In the genomic region with DNA sequence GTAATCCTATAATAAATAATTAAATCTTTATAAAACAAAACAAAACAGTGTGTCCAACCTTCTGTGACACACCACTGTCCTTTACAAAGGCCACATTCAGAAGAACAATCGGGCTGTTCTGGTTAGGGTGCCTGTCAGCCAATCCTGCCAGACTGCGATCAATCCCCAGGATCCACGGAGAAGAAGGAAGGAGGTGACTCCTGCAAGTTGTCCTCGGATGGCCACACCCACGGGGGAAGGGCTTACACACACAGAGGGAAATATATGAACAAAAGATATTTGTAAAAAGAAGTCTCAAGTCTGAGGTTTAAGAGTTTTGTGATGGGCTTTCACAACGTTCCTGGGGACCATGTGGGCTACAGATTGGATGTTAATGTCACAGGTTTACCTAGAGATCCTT, we compare ENCODE assay signal across 8 mouse cellular contexts. TPM values are rescaled to one million over a fixed set of nuclear protein-coding genes. Genes with fewer than 3 reads are reported as not detected.
DNase-seq lines count a peak whose midpoint lies in the region; ATAC-seq and TF ChIP-seq lines count a peak whose summit lies in the region.

A gene (plus strand): TSS at position 253 of the 400 bp plus-strand sequence.

- DNase-seq in heart, postnatal 36 days = no peak
- DNase-seq in MN1 (ENCODE audit: low spot score) = peak; percentile 60
- DNase-seq in stomach, postnatal 0 days (ENCODE audit: low spot score) = no peak
- no peak for DNase-seq in frontal cortex, postnatal 36 days (ENCODE audit: low spot score in 2 of 2)
- DNase-seq in cerebellum, adult 11-12 months = no peak

- peak within 1 kb of the TSS; percentile 97 for H3K4me2 ChIP-seq in heart, embryonic 15.5 days
- H3K4me2 ChIP-seq in forebrain, embryonic 16.5 days (ENCODE audit: low read length) = peak within 1 kb of the TSS; percentile 98
- peak within 1 kb of the TSS; percentile 83 for H3K4me2 ChIP-seq in limb, embryonic 13.5 days (replicated peaks)
- peak within 1 kb of the TSS; percentile 95 for H3K4me2 ChIP-seq in stomach, postnatal 0 days (replicated peaks; ENCODE audit: low read depth)

- peak within 1 kb of the TSS; percentile 72 for H3K4me3 ChIP-seq in heart, embryonic 15.5 days
- H3K4me3 ChIP-seq in forebrain, embryonic 16.5 days (replicated peaks; ENCODE audit: low read length) = peak within 1 kb of the TSS; percentile 95
- peak within 1 kb of the TSS; percentile 80 for H3K4me3 ChIP-seq in limb, embryonic 13.5 days
- peak within 1 kb of the TSS; percentile 65 for H3K4me3 ChIP-seq in stomach, postnatal 0 days (ENCODE audit: low read depth, low read length)

- H3K9me3 ChIP-seq in heart, embryonic 15.5 days (replicated peaks) = no peaks in the 10 kb centered on the region
- no peaks in the 10 kb centered on the region for H3K9me3 ChIP-seq in forebrain, embryonic 16.5 days (ENCODE audit: control insufficient read depth, low read length)
- no peaks in the 10 kb centered on the region for H3K9me3 ChIP-seq in limb, embryonic 13.5 days
- no peaks in the 10 kb centered on the region for H3K9me3 ChIP-seq in stomach, postnatal 0 days (ENCODE audit: control insufficient read depth, low read length)

- no peak for TF ChIP-seq CTCF in stomach, postnatal 0 days (IDR thresholded peaks at IDR 0.05; ENCODE audit: low read depth)

- no peaks in the 10 kb centered on the region for H3K36me3 ChIP-seq in heart, embryonic 15.5 days
- H3K36me3 ChIP-seq in forebrain, embryonic 16.5 days (ENCODE audit: control insufficient read depth, insufficient read depth) = no peaks in the 10 kb centered on the region
- H3K36me3 ChIP-seq in limb, embryonic 13.5 days = 0 out of 2 replicates have a peak, but pooled peaks cover under 1% of the 10 kb centered on the region
- H3K36me3 ChIP-seq in stomach, postnatal 0 days (ENCODE audit: control insufficient read depth, insufficient read depth, low read length) = no peaks in the 10 kb centered on the region

- TF ChIP-seq EP300 in stomach, postnatal 0 days (optimal IDR thresholded peaks at IDR 0.05) = no peak

- H3K4me1 ChIP-seq in heart, embryonic 15.5 days (replicated peaks) = peaks cover 7% of the 10 kb centered on the region; the same call in 1 of the 2 replicates
- H3K4me1 ChIP-seq in forebrain, embryonic 16.5 days (replicated peaks; ENCODE audit: control insufficient read depth, insufficient read depth, low read length) = peaks cover 7% of the 10 kb centered on the region
- peaks cover 5% of the 10 kb centered on the region; the same call in 1 of the 2 replicates for H3K4me1 ChIP-seq in limb, embryonic 13.5 days
- 0 out of 2 replicates have a peak, but pooled peaks cover 2% of the 10 kb centered on the region for H3K4me1 ChIP-seq in stomach, postnatal 0 days (replicated peaks; ENCODE audit: control insufficient read depth, insufficient read depth)

- WGBS in heart, embryonic 15.5 days = 62% methylated on average over 6 of the region's 6 CpGs
- WGBS in forebrain, embryonic 16.5 days = 66% methylated on average over 6 of the region's 6 CpGs
- 75% methylated on average over 6 of the region's 6 CpGs for WGBS in limb, embryonic 13.5 days
- WGBS in stomach, postnatal 0 days = 45% methylated on average over 6 of the region's 6 CpGs

- intact Hi-C loops in heart, postnatal 36 days (cut with DNase I) = no loop called here

- H3K27ac ChIP-seq in heart, embryonic 15.5 days = no peak within 1 kb of the TSS
- no peak within 1 kb of the TSS for H3K27ac ChIP-seq in forebrain, embryonic 16.5 days (ENCODE audit: low read length)
- H3K27ac ChIP-seq in limb, embryonic 13.5 days = no peak within 1 kb of the TSS
- H3K27ac ChIP-seq in stomach, postnatal 0 days (replicated peaks) = no peak within 1 kb of the TSS

- no peaks in the 10 kb centered on the region for H3K27me3 ChIP-seq in heart, embryonic 15.5 days
- no peaks in the 10 kb centered on the region for H3K27me3 ChIP-seq in forebrain, embryonic 16.5 days (replicated peaks; ENCODE audit: control insufficient read depth, insufficient read depth, low read length)
- H3K27me3 ChIP-seq in limb, embryonic 13.5 days = no peaks in the 10 kb centered on the region
- H3K27me3 ChIP-seq in stomach, postnatal 0 days (ENCODE audit: control insufficient read depth, insufficient read depth, low read length) = no peaks in the 10 kb centered on the region

- peak within 1 kb of the TSS; percentile 61 for H3K9ac ChIP-seq in heart, embryonic 15.5 days
- H3K9ac ChIP-seq in forebrain, embryonic 16.5 days (replicated peaks; ENCODE audit: low read depth, low read length) = peak within 1 kb of the TSS; percentile 88
- peak within 1 kb of the TSS; percentile 86 for H3K9ac ChIP-seq in limb, embryonic 13.5 days
- H3K9ac ChIP-seq in stomach, postnatal 0 days (ENCODE audit: low read length) = peak within 1 kb of the TSS; percentile 61

- no peak for ATAC-seq in heart, embryonic 15.5 days (replicated peaks; ENCODE audit: insufficient number of reproducible peaks, insufficient read depth, low FRiP score, low read depth)
- ATAC-seq in forebrain, embryonic 16.5 days = no peak
- ATAC-seq in limb, embryonic 13.5 days (ENCODE audit: low FRiP score, low read depth) = no peak
- ATAC-seq in stomach, postnatal 0 days (ENCODE audit: low FRiP score, low TSS enrichment) = no peak

RNA-seq across cellular contexts. Expression of the gene that starts here (rescaled TPM):
- polyA plus RNA-seq in heart, embryonic 15.5 days (2015; fragmentation: Nextera tagmentation; extraction: Ambion mirVana) = 1.1 and 2.3 TPM in 2 replicates
- under 1 TPM; 0.19 to 0.24 TPM for total RNA-seq in heart, postnatal 36 days (2021)
- polyA plus RNA-seq in forebrain, embryonic 16.5 days (2015; fragmentation: Nextera tagmentation; extraction: Ambion mirVana) = 18.0 and 18.5 TPM in 2 replicates
- 14.4 and 16.3 TPM in 2 replicates for polyA plus RNA-seq in limb, embryonic 13.5 days (2015; fragmentation: Nextera tagmentation; extraction: Ambion mirVana)
- 1.7 and 2.0 TPM in 2 replicates for polyA plus RNA-seq in stomach, postnatal 0 days (2015; fragmentation: Nextera tagmentation; extraction: Ambion mirVana)
